Mouse (Mus musculus) heart, postnatal 0 days (tissue): ENCODE measurements at regions not wholly inside any gene's neighbourhood (a gene's known extent, or its start where the extent isn't known, plus 50 kb on each side); places are given as distances from the start of the nearest gene placed in this dataset.

Experiments used
- ATAC-seq: fragments of 200-750 bp; cut with Nextera tagmentation; 2 replicates; pipeline ENCODE4 v1.8.0; 2017; ENCODE audit warnings: low read depth, moderate number of reproducible peaks, moderate library complexity; ENCODE audit not compliant: insufficient read depth
- DNase-seq: peaks from one replicate; pipeline ENCODE4 v3.0.0-alpha.2; 2016; ENCODE audit warnings: low spot score
- H3K27ac ChIP-seq: fragments of 300-500 bp; sonication (generic); 2 replicates; pipeline ENCODE4 v1.5.1; 2014; ENCODE audit warnings: low read depth, mild to moderate bottlenecking
- H3K27me3 ChIP-seq: fragments of 300-500 bp; sonication (generic); 2 replicates; pipeline ENCODE4 v1.6.1; 2014; ENCODE audit warnings: low read length, mixed read lengths; ENCODE audit not compliant: control insufficient read depth, insufficient read depth
- H3K36me3 ChIP-seq: fragments of 300-500 bp; sonication (generic); replicated peaks from 2 replicates; pipeline ENCODE4 v1.6.1; 2014; ENCODE audit warnings: low read length, mixed read lengths; ENCODE audit not compliant: control insufficient read depth, insufficient read depth
- H3K4me1 ChIP-seq: fragments of 300-500 bp; sonication (generic); 2 replicates; pipeline ENCODE4 v1.6.1; 2014; ENCODE audit warnings: antibody characterized with exemption; ENCODE audit not compliant: control insufficient read depth, insufficient read depth
- H3K4me2 ChIP-seq: fragments of 300-500 bp; sonication (generic); 2 replicates; pipeline ENCODE4 v1.6.1; 2014; ENCODE audit warnings: low read depth, mild to moderate bottlenecking, low read length, moderate library complexity
- H3K4me3 ChIP-seq: fragments of 300-500 bp; sonication (generic); 2 replicates; pipeline ENCODE4 v1.5.1; 2014; ENCODE audit warnings: low read depth, low read length
- H3K9ac ChIP-seq: fragments of 300-500 bp; sonication (generic); replicated peaks from 2 replicates; pipeline ENCODE4 v1.6.1; 2014; ENCODE audit warnings: low read depth, low read length, mixed read lengths
- H3K9me3 ChIP-seq: fragments of 300-500 bp; sonication (generic); replicated peaks from 2 replicates; pipeline ENCODE4 v1.6.1; 2016; ENCODE audit warnings: low read length; ENCODE audit not compliant: control insufficient read depth
- CTCF ChIP-seq: IDR thresholded peaks from 2 replicates; pipeline ENCODE4 v1.5.1; 2016; ENCODE audit warnings: antibody characterized with exemption, control low read depth, low read depth
- EP300 ChIP-seq: IDR thresholded peaks from 2 replicates; pipeline ENCODE4 v1.6.1; 2016; ENCODE audit warnings: antibody characterized with exemption, low read depth
- WGBS: fragments of 180-500 bp; shearing (Covaris S2); extraction: QIAGEN DNeasy Blood & Tissue Kit; methylation state at CpG from one replicate; pipeline ENCODE4 v1.1.7; 2014; 5-methylcytosine and 5-hydroxymethylcytosine counted together

DNA sequence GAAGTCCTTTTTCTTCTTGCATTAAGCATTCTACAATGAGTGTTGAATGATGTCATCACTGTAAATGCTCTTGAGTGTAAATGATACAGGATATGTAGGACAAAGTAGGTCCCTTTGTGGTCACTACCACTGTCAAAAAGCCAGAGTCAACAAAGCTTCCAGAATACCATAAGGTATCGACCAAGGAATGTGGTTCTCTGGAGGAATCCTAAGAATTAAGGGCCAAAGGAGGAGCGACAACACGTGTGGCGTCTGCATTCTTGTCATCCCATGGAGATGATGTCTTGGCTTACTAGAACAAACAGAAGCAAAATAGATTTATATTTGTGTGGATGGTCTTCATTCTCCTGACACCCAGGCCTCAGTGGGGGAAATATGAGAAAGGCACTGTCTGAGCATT, 161.4 kb upstream of the D16Ertd472e start:
- no peak overlapping the region for H3K27ac ChIP-seq
- no peak for DNase-seq
- H3K9me3 ChIP-seq: no peaks in the 10 kb centered on the region
- H3K36me3 ChIP-seq: no peaks in the 10 kb centered on the region
- no peaks in the 10 kb centered on the region for H3K27me3 ChIP-seq
- ATAC-seq: no peak
- no peaks in the 10 kb centered on the region for H3K4me1 ChIP-seq
- WGBS: 32% methylated on average over 4 of the region's 4 CpGs
- H3K4me3 ChIP-seq: no peak overlapping the region
- TF ChIP-seq CTCF (no peak), EP300 (no peak)
- no peak overlapping the region for H3K4me2 ChIP-seq
- H3K9ac ChIP-seq: no peak overlapping the region

- Histone ChIP-seq H3K4me1 (no peaks in the 10 kb centered on the region), H3K27ac (no peak overlapping the region), H3K4me3 (no peak overlapping the region), H3K4me2 (no peak overlapping the region), H3K9me3 (no peaks in the 10 kb centered on the region), H3K27me3 (no peaks in the 10 kb centered on the region), H3K9ac (no peak overlapping the region), H3K36me3 (no peaks in the 10 kb centered on the region)
- WGBS: 78% methylated on average over 13 of the region's 13 CpGs
- ATAC-seq (no peak), DNase-seq (no peak)
- TF ChIP-seq EP300: no peak
- no peak for TF ChIP-seq CTCF
These were observed 154.3 kb upstream of the D16Ertd472e start for GRCm38 (mm10) chr16:78730583-78731501.

DNA sequence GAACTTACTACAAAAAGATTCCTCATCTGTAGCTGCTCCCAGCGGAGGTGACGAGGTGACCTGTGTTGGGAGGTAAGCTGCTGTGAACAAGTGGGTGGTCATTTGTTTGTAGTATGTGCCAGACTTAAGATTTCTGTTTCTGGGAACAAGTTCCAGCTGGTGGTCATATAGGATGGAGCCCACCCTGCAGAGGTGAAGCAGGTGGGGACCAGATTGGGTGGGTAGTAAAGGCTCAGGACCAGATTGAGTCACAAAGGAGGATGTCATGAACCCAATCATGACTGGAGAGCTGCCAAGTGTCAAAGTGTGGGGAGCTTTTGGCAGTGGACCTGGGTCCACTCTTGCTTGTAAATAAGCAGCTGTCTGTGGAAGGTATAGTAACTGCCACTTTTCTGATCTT, 149.0 kb upstream of the D16Ertd472e start:
- H3K27ac ChIP-seq: no peak overlapping the region
- no peak for ATAC-seq
- H3K4me2 ChIP-seq: no peak overlapping the region
- no peaks in the 10 kb centered on the region for H3K9me3 ChIP-seq
- no peak for TF ChIP-seq EP300
- TF ChIP-seq CTCF: no peak
- no peaks in the 10 kb centered on the region for H3K36me3 ChIP-seq
- no peaks in the 10 kb centered on the region for H3K27me3 ChIP-seq
- no peak overlapping the region for H3K4me3 ChIP-seq
- DNase-seq: no peak
- WGBS: 78% methylated on average over 2 of the region's 2 CpGs
- H3K4me1 ChIP-seq: no peaks in the 10 kb centered on the region
- no peak overlapping the region for H3K9ac ChIP-seq

- no peaks in the 10 kb centered on the region for H3K27me3 ChIP-seq
- H3K4me1 ChIP-seq: no peaks in the 10 kb centered on the region
- no peak overlapping the region for H3K4me2 ChIP-seq
- no peak overlapping the region for H3K4me3 ChIP-seq
- WGBS: 78% methylated on average over 7 of the region's 7 CpGs
- no peaks in the 10 kb centered on the region for H3K9me3 ChIP-seq
- no peak overlapping the region for H3K27ac ChIP-seq
- DNase-seq (no peak), ATAC-seq (no peak)
- H3K9ac ChIP-seq: no peak overlapping the region
- TF ChIP-seq EP300: no peak
- no peaks in the 10 kb centered on the region for H3K36me3 ChIP-seq
These were observed 133.4 kb upstream of the D16Ertd472e start for GRCm38 (mm10) chr16:78709943-78710342.

- H3K9ac ChIP-seq: no peak overlapping the region
- no peaks in the 10 kb centered on the region for H3K36me3 ChIP-seq
- no peak overlapping the region for H3K4me3 ChIP-seq
- WGBS: 81% methylated on average over 4 of the region's 4 CpGs
- H3K27me3 ChIP-seq: no peaks in the 10 kb centered on the region
- no peaks in the 10 kb centered on the region for H3K4me1 ChIP-seq
- ATAC-seq: no peak
- TF ChIP-seq CTCF: no peak
- TF ChIP-seq EP300: no peak
- DNase-seq: no peak
- H3K4me2 ChIP-seq: no peak overlapping the region
- H3K9me3 ChIP-seq: no peaks in the 10 kb centered on the region
- H3K27ac ChIP-seq: no peak overlapping the region
These were observed 131.1 kb upstream of the D16Ertd472e start for GRCm38 (mm10) chr16:78707566-78707965.

- TF ChIP-seq EP300 (no peak), CTCF (no peak)
- no peaks in the 10 kb centered on the region for H3K9me3 ChIP-seq
- no peak overlapping the region for H3K9ac ChIP-seq
- H3K27ac ChIP-seq: no peak overlapping the region
- no peak overlapping the region for H3K4me2 ChIP-seq
- WGBS: 84% methylated on average over 7 of the region's 7 CpGs
- DNase-seq (no peak), ATAC-seq (no peak)
- H3K4me1 ChIP-seq: no peaks in the 10 kb centered on the region
- H3K4me3 ChIP-seq: no peak overlapping the region
- H3K36me3 ChIP-seq: no peaks in the 10 kb centered on the region
- no peaks in the 10 kb centered on the region for H3K27me3 ChIP-seq
These were observed 130.7 kb upstream of the D16Ertd472e start for GRCm38 (mm10) chr16:78707165-78707564.
